Mouse (Mus musculus): ENCODE results near the gene Gfy. TPM values are rescaled to one million over a fixed set of nuclear protein-coding genes. Genes with fewer than 3 reads are reported as not detected.
A peak's percentile ranks its signal among the peaks of the same experiment; 100 is the strongest.

Gfy gene
- polyA plus RNA-seq, 1 experiment from 2014 or later, result 1.8 TPM

GRCm38 (mm10) chr7:45131850-45132249 lies 47.5 kb downstream of the Gfy start:
- ATAC-seq (ENCODE audit: insufficient number of reproducible peaks, insufficient read depth, low FRiP score, low TSS enrichment, low read depth), result no peak
- no peak overlapping the region for H3K27ac ChIP-seq
- peaks cover 23% of the 10 kb centered on the region for H3K4me1 ChIP-seq
- WGBS, result 79% methylated on average over 11 of the region's 11 CpGs
- H3K9me3 ChIP-seq, result no peaks in the 10 kb centered on the region
- peaks cover 7% of the 10 kb centered on the region for H3K36me3 ChIP-seq
- H3K9ac ChIP-seq, result 0 out of 2 replicates have a peak overlapping the region, but pooled peaks have one; percentile 32
- no peak overlapping the region for H3K4me2 ChIP-seq
- peaks cover 15% of the 10 kb centered on the region; the same call in 1 of the 2 replicates for H3K27me3 ChIP-seq
- H3K4me3 ChIP-seq, result no peak overlapping the region

DNA sequence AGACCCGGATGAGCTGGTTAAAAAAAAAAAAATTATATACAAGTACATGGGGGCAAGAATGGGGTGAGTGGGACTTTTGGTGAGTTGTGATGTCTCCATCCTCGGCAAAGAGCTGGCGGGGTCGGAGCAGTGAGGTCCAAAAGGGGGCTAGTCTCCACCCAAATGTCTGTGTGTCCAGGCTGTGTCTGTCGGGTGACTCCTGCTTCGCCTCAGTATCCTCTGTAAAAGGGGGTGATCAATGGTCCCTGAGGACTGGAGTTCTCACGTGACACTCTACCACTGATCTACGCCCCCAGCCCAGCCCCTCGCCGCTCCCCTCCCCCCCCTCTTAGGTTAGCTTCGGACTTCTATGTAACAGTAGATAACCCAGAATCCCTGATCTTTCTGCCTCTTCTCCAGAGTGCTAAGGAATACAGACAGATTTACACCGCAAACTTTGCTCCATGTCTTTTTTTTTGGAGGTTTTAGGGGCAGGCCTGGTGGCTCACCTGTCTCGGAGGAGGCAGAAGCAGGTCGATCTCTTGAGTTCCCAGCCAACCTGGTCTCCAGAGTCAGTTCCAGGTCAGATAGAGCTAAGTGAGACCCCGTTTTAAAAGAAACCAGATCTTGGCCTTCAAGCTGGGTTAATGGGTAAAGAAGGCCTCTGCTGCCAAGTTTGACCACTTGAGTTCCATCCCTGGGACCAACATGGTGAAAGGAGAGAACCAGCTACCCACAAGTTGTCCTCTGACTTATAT lies 49.4 kb downstream of the Gfy start:
- Histone ChIP-seq H3K27ac (peak overlapping the region; percentile 94), H3K9ac (peak overlapping the region; percentile 80), H3K4me1 (peaks cover 35% of the 10 kb centered on the region), H3K4me3 (peak overlapping the region; percentile 86), H3K4me2 (peak overlapping the region; percentile 69), H3K27me3 (peaks cover 6% of the 10 kb centered on the region; the same call in 1 of the 2 replicates), H3K36me3 (peaks cover 26% of the 10 kb centered on the region), H3K9me3 (no peaks in the 10 kb centered on the region)
- 49% methylated on average over 15 of the region's 15 CpGs for WGBS
- no peak for ATAC-seq (ENCODE audit: insufficient number of reproducible peaks, insufficient read depth, low FRiP score, low TSS enrichment, low read depth)

DNA sequence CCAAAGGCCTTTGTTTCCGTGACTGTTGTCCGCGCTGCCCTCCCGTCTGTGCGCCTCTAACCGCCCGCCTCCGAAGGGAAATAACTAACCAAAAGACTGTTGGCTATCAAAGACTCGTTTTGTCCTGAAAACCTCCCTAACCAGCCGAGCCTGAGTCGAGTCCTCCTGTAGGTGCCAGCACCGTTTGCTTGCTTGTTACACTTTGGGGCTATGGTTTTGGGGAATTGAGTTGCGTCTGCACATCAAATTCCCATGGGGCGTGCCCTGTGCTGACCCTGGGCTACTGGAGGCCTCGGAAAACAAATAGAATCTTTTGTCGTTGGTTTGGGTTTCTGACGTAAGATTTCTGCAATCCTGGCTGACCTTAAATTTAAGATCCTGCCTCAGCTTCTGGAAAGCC lies 50.1 kb downstream of the Gfy start:
- under 1% methylated on average over 17 of the region's 17 CpGs for WGBS
- peak overlapping the region; percentile 80 for H3K9ac ChIP-seq
- ATAC-seq (ENCODE audit: insufficient number of reproducible peaks, insufficient read depth, low FRiP score, low TSS enrichment, low read depth), result no peak

GRCm38 (mm10) chr7:45128624-45129246 lies 50.6 kb downstream of the Gfy start, which contains the start of gene Rpl13a:
TSS of gene Rpl13a (minus strand) at chr7:45128761.
- Histone ChIP-seq H3K36me3 (peaks cover 27% of the 10 kb centered on the region), H3K9me3 (no peaks in the 10 kb centered on the region), H3K4me2 (peak within 1 kb of the TSS; percentile 89), H3K4me1 (peaks cover 39% of the 10 kb centered on the region), H3K27ac (peak within 1 kb of the TSS; percentile 94), H3K27me3 (no peaks in the 10 kb centered on the region), H3K9ac (peak within 1 kb of the TSS; percentile 99), H3K4me3 (peak within 1 kb of the TSS; percentile 86)
- under 1% methylated on average over 48 of the region's 48 CpGs for WGBS
- ATAC-seq (ENCODE audit: insufficient number of reproducible peaks, insufficient read depth, low FRiP score, low TSS enrichment, low read depth), result peak; percentile 89

More for the DNA sequence above, 50.1 kb downstream of the Gfy start:
- H3K27me3 ChIP-seq, result no peaks in the 10 kb centered on the region
- peaks cover 27% of the 10 kb centered on the region for H3K36me3 ChIP-seq
- no peaks in the 10 kb centered on the region for H3K9me3 ChIP-seq
- H3K27ac ChIP-seq, result peak overlapping the region; percentile 94
- peaks cover 39% of the 10 kb centered on the region for H3K4me1 ChIP-seq
- H3K4me3 ChIP-seq, result peak overlapping the region; percentile 86
- peak overlapping the region; percentile 69 for H3K4me2 ChIP-seq

GRCm38 (mm10) chr7:45127700-45128224 lies 51.6 kb downstream of the Gfy start:
- WGBS, result 1% methylated on average over 6 of the region's 6 CpGs
- H3K4me2 ChIP-seq, result peak overlapping the region; percentile 89
- no peaks in the 10 kb centered on the region for H3K9me3 ChIP-seq
- peaks cover 32% of the 10 kb centered on the region for H3K36me3 ChIP-seq
- peak overlapping the region; percentile 99 for H3K9ac ChIP-seq
- ATAC-seq (ENCODE audit: insufficient number of reproducible peaks, insufficient read depth, low FRiP score, low TSS enrichment, low read depth), result no peak
- H3K4me1 ChIP-seq, result peaks cover 45% of the 10 kb centered on the region
- peak overlapping the region; percentile 86 for H3K4me3 ChIP-seq
- H3K27ac ChIP-seq, result peak overlapping the region; percentile 92
- no peaks in the 10 kb centered on the region for H3K27me3 ChIP-seq

- peaks cover 50% of the 10 kb centered on the region for H3K4me1 ChIP-seq
- no peak for ATAC-seq (ENCODE audit: insufficient number of reproducible peaks, insufficient read depth, low FRiP score, low TSS enrichment, low read depth)
- no peaks in the 10 kb centered on the region for H3K9me3 ChIP-seq
- H3K27ac ChIP-seq, result peak overlapping the region; percentile 92
- WGBS, result 37% methylated on average over 21 of the region's 21 CpGs
- H3K4me3 ChIP-seq, result peak overlapping the region; percentile 86
- peak overlapping the region; percentile 89 for H3K4me2 ChIP-seq
- peak overlapping the region; percentile 99 for H3K9ac ChIP-seq
- peaks cover 39% of the 10 kb centered on the region for H3K36me3 ChIP-seq
- no peaks in the 10 kb centered on the region for H3K27me3 ChIP-seq
These were observed 52.3 kb downstream of the Gfy start for GRCm38 (mm10) chr7:45126844-45127699.

Small RNA genes lying within 50 kb of the gene (microRNA-seq; reads per million reads assigned to microRNA genes)
- gene Mir5121, result 12.2 reads per million, percentile 30 among the genes with 10 or more reads in this experiment
- not detected for gene Mir7055

Other genes with a start within 250 kb of the Gfy start
- gene Tsks, start 236.4 kb downstream of the Gfy start, polyA plus RNA-seq (2015; fragmentation: Nextera tagmentation; extraction: Ambion mirVana), result 0.25 and 0.26 TPM in 2 replicates
- gene Cpt1c, start 204.7 kb downstream of the Gfy start, polyA plus RNA-seq (2015; fragmentation: Nextera tagmentation; extraction: Ambion mirVana), result 32.0 and 39.1 TPM in 2 replicates
- 534 and 684 TPM in 2 replicates for gene Prmt1, start 193.0 kb downstream of the Gfy start, polyA plus RNA-seq (2015; fragmentation: Nextera tagmentation; extraction: Ambion mirVana)
- 92.0 and 99.7 TPM in 2 replicates for gene Irf3, start 181.9 kb downstream of the Gfy start, polyA plus RNA-seq (2015; fragmentation: Nextera tagmentation; extraction: Ambion mirVana)
- gene Bcl2l12, start 180.9 kb downstream of the Gfy start, polyA plus RNA-seq (2015; fragmentation: Nextera tagmentation; extraction: Ambion mirVana), result 73.6 and 83.2 TPM in 2 replicates
- gene Scaf1, start 163.2 kb downstream of the Gfy start, polyA plus RNA-seq (2015; fragmentation: Nextera tagmentation; extraction: Ambion mirVana), result 38.6 and 40.2 TPM in 2 replicates
- 19.7 and 23.3 TPM in 2 replicates for gene Rras, start 161.6 kb downstream of the Gfy start, polyA plus RNA-seq (2015; fragmentation: Nextera tagmentation; extraction: Ambion mirVana)
- gene Prr12, start 126.7 kb downstream of the Gfy start, polyA plus RNA-seq (2015; fragmentation: Nextera tagmentation; extraction: Ambion mirVana), result 15.2 and 15.7 TPM in 2 replicates
- 64.7 and 66.6 TPM in 2 replicates for gene Nosip, start 117.1 kb downstream of the Gfy start, polyA plus RNA-seq (2015; fragmentation: Nextera tagmentation; extraction: Ambion mirVana)
- gene Prrg2, start 116.9 kb downstream of the Gfy start, polyA plus RNA-seq (2015; fragmentation: Nextera tagmentation; extraction: Ambion mirVana), result 23.0 and 26.0 TPM in 2 replicates
- gene Rcn3, start 87.3 kb downstream of the Gfy start, polyA plus RNA-seq (2015; fragmentation: Nextera tagmentation; extraction: Ambion mirVana), result 375 and 376 TPM in 2 replicates
- 61.6 and 65.1 TPM in 2 replicates for gene Fcgrt, start 75.7 kb downstream of the Gfy start, polyA plus RNA-seq (2015; fragmentation: Nextera tagmentation; extraction: Ambion mirVana)
- 1,651 and 1,760 TPM in 2 replicates for gene Rps11, start 55.1 kb downstream of the Gfy start, polyA plus RNA-seq (2015; fragmentation: Nextera tagmentation; extraction: Ambion mirVana)
- gene Rpl13a, start 50.8 kb downstream of the Gfy start, polyA plus RNA-seq (2015; fragmentation: Nextera tagmentation; extraction: Ambion mirVana), result 1,453 and 1,588 TPM in 2 replicates
- gene Gm45713, start 43.3 kb downstream of the Gfy start, polyA plus RNA-seq (2015; fragmentation: Nextera tagmentation; extraction: Ambion mirVana), result 0.20 TPM in 1 of 2 replicates, not detected in the other
- 1.3 and 1.7 TPM in 2 replicates for gene Flt3l, start 43.1 kb downstream of the Gfy start, polyA plus RNA-seq (2015; fragmentation: Nextera tagmentation; extraction: Ambion mirVana)
- gene Pih1d1, start 25.3 kb downstream of the Gfy start, polyA plus RNA-seq (2015; fragmentation: Nextera tagmentation; extraction: Ambion mirVana), result 78.5 and 97.7 TPM in 2 replicates
- 43.6 and 52.0 TPM in 2 replicates for gene Aldh16a1, start 25.0 kb downstream of the Gfy start, polyA plus RNA-seq (2015; fragmentation: Nextera tagmentation; extraction: Ambion mirVana)
- gene Slc17a7, start 15.6 kb downstream of the Gfy start, polyA plus RNA-seq (2015; fragmentation: Nextera tagmentation; extraction: Ambion mirVana), result 0.18 and 0.22 TPM in 2 replicates
- gene Pth2, start 1.4 kb upstream of the Gfy start, polyA plus RNA-seq (2015; fragmentation: Nextera tagmentation; extraction: Ambion mirVana), result not detected in 2 replicates
- gene Ccdc155, start 25.3 kb upstream of the Gfy start, polyA plus RNA-seq (2015; fragmentation: Nextera tagmentation; extraction: Ambion mirVana), result 0.53 and 1.2 TPM in 2 replicates
- gene Dkkl1, start 32.6 kb upstream of the Gfy start, polyA plus RNA-seq (2015; fragmentation: Nextera tagmentation; extraction: Ambion mirVana), result 2.3 and 3.0 TPM in 2 replicates
- 221 and 233 TPM in 2 replicates for gene Tead2, start 36.2 kb upstream of the Gfy start, polyA plus RNA-seq (2015; fragmentation: Nextera tagmentation; extraction: Ambion mirVana)
- gene Cd37, start 59.5 kb upstream of the Gfy start, polyA plus RNA-seq (2015; fragmentation: Nextera tagmentation; extraction: Ambion mirVana), result 1.6 and 2.8 TPM in 2 replicates
- 0.17 and 0.29 TPM in 2 replicates for gene Slc6a16, start 61.5 kb upstream of the Gfy start, polyA plus RNA-seq (2015; fragmentation: Nextera tagmentation; extraction: Ambion mirVana)
- gene Slc6a21, start 97.9 kb upstream of the Gfy start, polyA plus RNA-seq (2015; fragmentation: Nextera tagmentation; extraction: Ambion mirVana), result not detected in 2 replicates
- gene Trpm4, start 154.2 kb upstream of the Gfy start, polyA plus RNA-seq (2015; fragmentation: Nextera tagmentation; extraction: Ambion mirVana), result 17.8 and 23.8 TPM in 2 replicates
- 2.2 and 2.9 TPM in 2 replicates for gene Hrc, start 155.7 kb upstream of the Gfy start, polyA plus RNA-seq (2015; fragmentation: Nextera tagmentation; extraction: Ambion mirVana)
- gene Ppfia3, start 187.4 kb upstream of the Gfy start, polyA plus RNA-seq (2015; fragmentation: Nextera tagmentation; extraction: Ambion mirVana), result 6.6 and 8.2 TPM in 2 replicates
- 1.6 and 2.7 TPM in 2 replicates for gene Lin7b, start 191.0 kb upstream of the Gfy start, polyA plus RNA-seq (2015; fragmentation: Nextera tagmentation; extraction: Ambion mirVana)
- gene Snrnp70, start 216.2 kb upstream of the Gfy start, polyA plus RNA-seq (2015; fragmentation: Nextera tagmentation; extraction: Ambion mirVana), result 285 and 299 TPM in 2 replicates
- gene Kcna7, start 226.1 kb upstream of the Gfy start, polyA plus RNA-seq (2015; fragmentation: Nextera tagmentation; extraction: Ambion mirVana), result not detected in 2 replicates
- 4.6 and 6.1 TPM in 2 replicates for gene Ntf5, start 234.1 kb upstream of the Gfy start, polyA plus RNA-seq (2015; fragmentation: Nextera tagmentation; extraction: Ambion mirVana)
- gene Lhb, start 241.3 kb upstream of the Gfy start, polyA plus RNA-seq (2015; fragmentation: Nextera tagmentation; extraction: Ambion mirVana), result 0.41 and 1.2 TPM in 2 replicates